Mouse (Mus musculus): ENCODE measurements around the gene Fat4.

The Fat4 gene

GRCm38 (mm10) chr3:39047621-39048303 lies 161.0 kb downstream of the Fat4 start:
- TF ChIP-seq NANOG (IDR thresholded peaks at IDR 0.05; ENCODE audit: borderline replicate concordance, low read length) (no peak), POU5F1 (IDR thresholded peaks at IDR 0.05; ENCODE audit: borderline replicate concordance, low read length) (no peak), CTCF (conservative IDR thresholded peaks at IDR 0.05; ENCODE audit: low read length) (no peak)
- Histone ChIP-seq H3K36me3 (ENCODE audit: insufficient read depth, low read length) (no peaks in the 10 kb centered on the region), H3K4me3 (replicated peaks; ENCODE audit: low read length) (no peak overlapping the region), H3K9me3 (ENCODE audit: low read length) (no peaks in the 10 kb centered on the region), H3K27me3 (ENCODE audit: insufficient read depth, low read length) (no peaks in the 10 kb centered on the region), H3K4me1 (replicated peaks; ENCODE audit: low read depth, low read length) (no peaks in the 10 kb centered on the region)

GRCm38 (mm10) chr3:39048304-39048667 lies 161.5 kb downstream of the Fat4 start:
- TF ChIP-seq NANOG (IDR thresholded peaks at IDR 0.05; ENCODE audit: borderline replicate concordance, low read length): no peak
- TF ChIP-seq CTCF (conservative IDR thresholded peaks at IDR 0.05; ENCODE audit: low read length): no peak
- TF ChIP-seq POU5F1 (IDR thresholded peaks at IDR 0.05; ENCODE audit: borderline replicate concordance, low read length): no peak
- H3K27me3 ChIP-seq (ENCODE audit: insufficient read depth, low read length): no peaks in the 10 kb centered on the region
- H3K9me3 ChIP-seq (ENCODE audit: low read length): no peaks in the 10 kb centered on the region
- H3K4me3 ChIP-seq (replicated peaks; ENCODE audit: low read length): no peak overlapping the region
- no peaks in the 10 kb centered on the region for H3K36me3 ChIP-seq (ENCODE audit: insufficient read depth, low read length)
- no peaks in the 10 kb centered on the region for H3K4me1 ChIP-seq (replicated peaks; ENCODE audit: low read depth, low read length)

- no peaks in the 10 kb centered on the region for H3K36me3 ChIP-seq (ENCODE audit: insufficient read depth, low read length)
- no peaks in the 10 kb centered on the region for H3K9me3 ChIP-seq (ENCODE audit: low read length)
- H3K27me3 ChIP-seq (ENCODE audit: insufficient read depth, low read length): no peaks in the 10 kb centered on the region
- TF ChIP-seq NANOG (IDR thresholded peaks at IDR 0.05; ENCODE audit: borderline replicate concordance, low read length) (no peak), CTCF (conservative IDR thresholded peaks at IDR 0.05; ENCODE audit: low read length) (no peak), POU5F1 (IDR thresholded peaks at IDR 0.05; ENCODE audit: borderline replicate concordance, low read length) (no peak)
- H3K4me1 ChIP-seq (replicated peaks; ENCODE audit: low read depth, low read length): no peaks in the 10 kb centered on the region
- no peak overlapping the region for H3K4me3 ChIP-seq (replicated peaks; ENCODE audit: low read length)
Measured at GRCm38 (mm10) chr3:39050130-39050529, 163.4 kb downstream of the Fat4 start.

- no peaks in the 10 kb centered on the region for H3K36me3 ChIP-seq (ENCODE audit: insufficient read depth, low read length)
- no peaks in the 10 kb centered on the region for H3K4me1 ChIP-seq (replicated peaks; ENCODE audit: low read depth, low read length)
- H3K9me3 ChIP-seq (ENCODE audit: low read length): no peaks in the 10 kb centered on the region
- H3K4me3 ChIP-seq (replicated peaks; ENCODE audit: low read length): no peak overlapping the region
- H3K27me3 ChIP-seq (ENCODE audit: insufficient read depth, low read length): no peaks in the 10 kb centered on the region
- no peak for TF ChIP-seq POU5F1 (IDR thresholded peaks at IDR 0.05; ENCODE audit: borderline replicate concordance, low read length)
- no peak for TF ChIP-seq NANOG (IDR thresholded peaks at IDR 0.05; ENCODE audit: borderline replicate concordance, low read length)
- no peak for TF ChIP-seq CTCF (conservative IDR thresholded peaks at IDR 0.05; ENCODE audit: low read length)
Measured at GRCm38 (mm10) chr3:39053072-39053471, 166.3 kb downstream of the Fat4 start.

Data from E14TG2a.4 (cell line).